Mouse (Mus musculus) embryo, embryonic 11.5 days (tissue): ENCODE results near the gene Hmbs.
"Not testable (repeated sequence)": the region's sequence is repeated elsewhere in the genome, so short reads cannot be mapped to it uniquely, and the experiment has no call there.

ENCODE experiments used
- DNase-seq: peaks from one replicate; pipeline ENCODE4 v3.0.0-alpha.2; 2012; ENCODE audit warnings: low read depth, low spot score

Hmbs gene

GRCm38 (mm10) chr9:44343781-44344421 is at the start of gene Hmbs:
Gene Hmbs, minus strand, starts transcription at chr9:44344228.
- peak; percentile 83 for DNase-seq

DNA sequence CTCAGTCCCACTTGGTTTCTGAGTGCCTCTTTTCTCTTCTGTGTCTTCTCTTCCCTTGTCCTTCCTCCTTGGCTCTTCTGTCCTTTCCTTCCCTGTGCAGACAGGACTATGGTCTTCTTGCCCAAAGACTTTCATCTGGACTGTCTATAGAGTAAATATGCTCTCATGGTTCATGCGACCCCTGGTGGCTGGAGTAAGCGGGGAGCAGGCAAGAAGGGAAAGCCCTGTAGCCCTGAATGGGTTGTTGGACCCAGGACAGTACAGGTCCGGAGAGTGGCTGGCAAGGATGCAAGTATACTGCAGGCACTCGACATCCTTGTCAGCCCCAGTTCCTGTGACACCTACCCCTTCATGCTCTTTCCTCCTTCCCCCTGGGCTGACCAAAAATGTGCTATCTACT is 47.4 kb upstream of the Hmbs start:
- peak; percentile 48 for DNase-seq

- no peak for DNase-seq
Measured at GRCm38 (mm10) chr9:44389273-44389672, 45.2 kb upstream of the Hmbs start.

DNA sequence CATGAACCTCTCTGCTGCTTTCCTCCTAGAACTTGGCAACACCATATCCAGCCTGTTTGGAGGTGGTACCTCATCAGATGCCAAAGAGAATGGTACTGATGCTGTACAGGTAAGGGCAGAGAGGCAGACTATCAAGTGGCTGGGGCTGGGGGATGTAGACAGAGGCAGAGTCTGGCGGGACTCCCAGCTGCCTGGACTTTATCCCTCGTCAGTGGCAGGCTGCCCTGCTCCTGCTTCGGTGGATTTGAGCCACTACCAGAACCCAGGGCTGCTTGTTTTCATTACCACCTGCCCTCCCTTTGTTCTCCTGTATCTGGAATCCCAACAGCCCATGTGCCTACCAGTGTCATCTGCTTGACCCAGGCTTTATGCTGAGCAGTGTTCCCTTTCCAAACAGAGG is 43.2 kb upstream of the Hmbs start:
- DNase-seq = no peak

- no peak for DNase-seq
Measured at GRCm38 (mm10) chr9:44384596-44384995, 40.6 kb upstream of the Hmbs start.

- no peak for DNase-seq
Measured at GRCm38 (mm10) chr9:44379862-44380261, 35.8 kb upstream of the Hmbs start.

DNA sequence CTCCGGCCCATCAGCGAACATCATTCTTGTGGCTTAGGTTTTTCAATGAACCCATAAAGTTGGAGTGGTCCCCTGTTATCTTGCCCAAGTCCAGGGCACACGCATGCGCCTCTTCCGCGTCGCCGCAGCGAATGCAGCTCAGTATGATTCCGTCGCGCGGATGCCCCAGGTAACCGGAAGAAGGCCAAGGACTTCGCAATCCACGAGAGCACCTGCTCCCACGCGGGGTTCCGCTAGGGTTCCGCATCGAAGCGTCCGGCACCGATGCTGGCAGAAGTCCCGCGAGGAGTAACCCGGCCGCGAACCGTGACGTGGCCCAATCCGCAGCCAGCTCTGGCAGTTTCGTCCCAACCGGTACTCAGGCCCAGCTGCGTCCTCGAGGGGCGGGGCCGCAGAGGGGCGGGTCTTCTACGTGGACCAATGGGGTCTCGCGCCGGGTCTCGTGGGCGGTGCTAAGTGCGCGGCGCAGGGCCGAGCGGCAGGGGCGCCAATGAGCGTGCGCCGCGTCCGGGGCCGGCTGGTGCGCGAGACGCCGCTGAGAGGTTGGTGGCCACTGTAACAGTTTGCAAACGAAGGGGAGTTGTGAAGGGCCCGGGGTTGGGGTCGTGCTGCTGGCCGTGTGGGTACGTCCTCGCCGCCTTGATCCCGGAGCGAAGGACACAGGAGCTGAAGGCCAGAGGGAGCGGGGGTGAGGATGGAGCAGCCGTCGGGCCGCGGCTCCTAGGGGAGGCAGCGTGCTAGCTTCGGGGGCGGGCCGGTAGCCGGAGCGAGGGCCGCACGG is 35.2 kb upstream of the Hmbs start, which contains the start of gene Hyou1:
Hyou1 (plus strand) TSS at position 437 of the 781 bp plus-strand sequence.
- DNase-seq = peak; percentile 96

- DNase-seq = no peak
Measured at GRCm38 (mm10) chr9:44378153-44378730, 34.2 kb upstream of the Hmbs start.

GRCm38 (mm10) chr9:44377335-44377734 is 33.3 kb upstream of the Hmbs start:
- DNase-seq = not testable (repeated sequence)

DNA sequence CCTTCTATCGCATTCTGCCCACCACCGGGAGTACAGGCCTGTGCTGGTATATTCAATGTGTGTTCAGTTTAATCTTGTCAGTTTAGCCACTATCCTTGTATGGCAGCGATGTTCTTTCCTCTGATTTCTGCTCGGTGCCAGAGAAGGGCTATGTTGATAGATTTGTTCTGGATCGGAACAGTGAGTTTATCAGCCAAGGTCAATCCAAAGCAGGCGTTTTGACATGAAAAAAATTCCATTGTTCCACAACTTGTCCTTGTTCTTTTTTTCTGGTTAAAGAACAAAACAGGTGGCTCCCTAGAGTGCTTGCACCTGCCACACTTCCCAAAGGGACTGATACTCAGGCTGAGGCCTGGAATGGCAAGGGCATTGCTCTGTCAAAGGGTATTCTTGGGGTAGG is 32.1 kb upstream of the Hmbs start:
- DNase-seq = no peak

DNA sequence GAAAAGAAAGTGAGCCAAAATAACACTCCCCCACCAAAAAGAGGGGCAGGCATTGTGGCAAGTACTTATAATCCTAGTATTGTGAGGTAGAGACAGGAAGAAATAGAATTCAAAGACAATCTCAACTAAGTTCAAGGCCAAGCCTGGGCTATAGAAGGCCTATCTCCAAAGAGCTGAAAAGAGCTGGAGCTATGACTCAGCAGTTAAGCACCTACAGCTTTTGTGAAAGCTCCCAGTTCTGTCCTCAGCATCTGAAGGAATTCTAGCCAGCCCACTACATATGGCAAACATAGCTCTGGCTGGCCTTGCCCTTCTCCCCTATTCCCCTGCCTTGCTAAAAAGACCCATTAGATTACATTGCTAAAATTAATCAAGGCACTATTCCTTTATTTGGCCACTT is 29.4 kb upstream of the Hmbs start:
- DNase-seq = no peak

DNA sequence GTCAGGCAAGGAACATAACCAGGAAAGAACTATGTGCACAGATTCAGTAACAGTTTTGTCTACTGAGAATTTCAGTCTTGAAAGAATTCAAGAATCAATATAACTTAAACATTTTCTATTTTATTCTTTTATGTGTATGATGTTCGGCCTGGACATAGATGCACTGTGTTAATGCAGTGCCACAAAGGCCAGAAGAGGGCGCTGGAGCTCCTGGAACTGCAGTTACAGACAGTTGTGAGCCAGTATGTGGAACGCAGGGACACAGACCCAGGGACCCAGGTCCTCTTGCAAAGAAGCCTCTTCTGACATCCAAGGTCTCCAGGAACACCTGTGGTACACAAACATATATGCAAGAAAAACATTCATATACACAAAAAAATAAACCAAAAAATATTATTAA is 20.5 kb upstream of the Hmbs start:
- no peak for DNase-seq

DNA sequence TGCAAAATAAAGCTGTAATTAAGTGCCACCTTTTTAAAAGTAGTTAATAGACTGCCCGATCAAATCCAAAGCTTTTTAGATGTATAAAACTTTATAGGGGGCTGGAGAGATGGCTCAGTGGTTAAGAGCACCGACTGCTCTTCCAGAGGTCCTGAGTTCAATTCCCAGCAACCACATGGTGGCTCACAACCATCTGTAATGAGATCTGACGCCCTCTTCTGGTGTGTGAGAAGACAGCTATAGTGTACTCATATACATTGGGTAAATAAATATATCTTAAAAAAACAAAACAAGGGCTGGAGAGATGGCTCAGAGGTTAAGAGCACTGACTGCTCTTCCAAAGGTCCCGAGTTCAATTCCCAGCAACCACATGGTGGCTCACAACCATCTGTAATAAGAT is 17.9 kb upstream of the Hmbs start:
- DNase-seq = not testable (repeated sequence)

DNA sequence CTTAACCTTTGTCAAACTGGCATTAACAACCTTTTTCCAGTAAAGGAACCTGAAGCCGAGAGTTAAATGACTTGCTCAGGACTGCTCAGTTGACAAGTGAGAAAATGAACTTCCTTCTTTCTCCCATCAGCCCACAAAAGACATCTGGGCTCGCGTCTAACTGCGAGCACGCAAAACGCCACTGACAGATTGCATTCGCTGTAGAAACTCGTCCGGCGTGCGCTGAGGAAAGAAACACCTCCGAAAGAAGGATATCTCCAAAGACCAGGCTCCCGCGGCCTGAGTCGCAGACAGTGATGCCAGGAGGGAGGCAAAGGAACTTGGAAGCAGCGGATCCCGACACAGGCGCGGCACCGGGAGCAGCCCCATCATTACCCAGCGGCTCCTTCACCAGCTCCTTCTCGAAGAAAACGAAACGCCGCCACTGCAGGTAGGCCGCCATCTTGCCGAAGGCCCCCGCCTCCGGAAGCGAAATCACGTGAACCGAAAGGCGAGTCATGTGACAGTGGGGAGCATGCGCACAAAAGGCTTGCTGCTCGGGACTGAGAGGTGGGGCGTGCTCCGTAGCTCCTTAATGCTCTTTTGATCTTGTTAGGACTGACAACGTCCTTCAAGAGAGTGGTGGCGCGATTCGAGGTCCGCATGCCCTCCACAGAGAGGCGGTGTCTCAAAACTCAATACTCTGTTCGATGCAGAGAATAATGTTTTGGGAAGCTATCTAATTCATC is 17.3 kb upstream of the Hmbs start, which contains the start of gene Vps11:
Vps11 (minus strand) TSS at position 481 of the 728 bp plus-strand sequence.
- peak; percentile 95 for DNase-seq

GRCm38 (mm10) chr9:44357207-44357606 is 13.2 kb upstream of the Hmbs start:
- DNase-seq = no peak

DNA sequence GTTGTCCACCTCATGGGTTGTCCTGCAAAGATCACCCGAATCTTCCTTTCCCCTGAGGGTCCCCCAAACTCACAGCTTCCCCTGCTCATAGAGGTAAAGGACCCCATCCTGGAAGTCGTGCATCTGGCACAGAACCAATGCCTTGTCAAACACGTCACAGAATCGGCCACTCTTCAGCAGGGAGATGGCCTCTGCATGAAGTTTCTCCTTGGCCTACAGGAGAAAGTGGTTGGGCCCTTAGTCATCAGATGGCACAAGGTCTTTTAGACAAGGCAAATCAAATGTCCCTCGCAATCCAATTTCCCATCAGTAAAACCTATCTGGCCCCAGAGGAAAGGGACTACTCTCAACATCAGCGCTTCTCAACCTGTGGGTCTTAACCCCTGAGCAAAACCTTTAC is 9.1 kb upstream of the Hmbs start:
- DNase-seq = no peak

GRCm38 (mm10) chr9:44352337-44352736 is 8.3 kb upstream of the Hmbs start:
- no peak for DNase-seq

- DNase-seq = no peak
Measured at GRCm38 (mm10) chr9:44351396-44351795, 7.4 kb upstream of the Hmbs start.

DNA sequence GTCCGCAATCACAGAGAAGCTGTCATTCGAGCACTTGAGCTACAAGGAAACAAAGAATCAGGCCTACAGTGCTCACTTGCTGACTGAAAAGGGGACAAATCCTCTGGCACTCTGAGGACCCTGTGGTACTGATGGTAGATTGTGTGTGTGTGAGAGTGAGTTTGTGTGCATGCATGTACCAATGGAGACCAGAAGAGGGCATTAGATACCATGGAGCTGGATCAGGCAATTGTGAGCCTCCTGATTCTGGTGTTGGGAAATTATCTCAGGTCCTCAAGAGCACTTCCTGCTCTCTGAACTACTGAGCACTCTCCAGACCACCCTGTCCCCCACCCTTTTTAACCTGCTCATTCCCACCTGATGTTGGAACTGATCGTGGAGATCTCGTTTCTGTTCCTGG is 4.5 kb upstream of the Hmbs start:
- DNase-seq = no peak

DNA sequence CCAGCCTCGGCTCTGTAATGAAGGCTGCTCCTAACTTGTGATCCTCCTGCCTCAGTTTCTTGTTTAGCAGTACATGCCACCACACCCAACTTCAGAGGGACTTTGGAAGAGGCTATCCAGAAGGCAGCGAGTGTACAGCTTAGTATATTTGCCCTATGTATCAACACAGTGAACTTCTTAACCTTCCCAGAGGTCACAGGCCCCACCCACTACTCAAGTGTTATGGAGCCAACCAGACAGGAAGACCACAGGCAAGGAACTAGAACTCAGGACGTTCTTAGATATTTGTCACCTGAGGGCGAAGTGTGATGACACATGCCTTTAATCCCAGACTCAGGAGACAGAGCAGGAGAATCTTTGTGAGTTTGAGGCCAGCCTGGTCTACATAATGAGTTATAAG is 3.6 kb upstream of the Hmbs start:
- DNase-seq = no peak

- no peak for DNase-seq
Measured at GRCm38 (mm10) chr9:44347166-44347565, 3.1 kb upstream of the Hmbs start.
